Mouse (Mus musculus): ENCODE results near the gene Etfdh.

Gene Etfdh

DNA sequence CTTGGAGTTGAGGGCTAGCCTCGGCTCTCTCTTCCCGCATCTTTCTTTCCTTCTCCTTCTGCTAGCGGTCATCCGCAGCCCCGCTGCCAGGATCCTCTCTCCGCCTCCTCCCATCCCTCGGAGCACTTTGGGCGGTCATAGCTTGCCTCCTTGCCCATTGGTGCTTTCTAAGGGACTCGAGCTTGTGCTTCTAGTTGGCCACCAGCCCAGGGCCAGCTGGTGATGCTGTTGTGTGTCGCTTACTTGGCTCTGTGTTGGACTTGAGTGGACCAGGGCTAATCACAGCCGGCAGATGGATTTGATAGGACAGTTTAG, at the start of gene Etfdh:
TSS of gene Etfdh (minus strand) at position 85 of the 315 bp plus-strand sequence.
- DNase-seq, result peak; percentile 57 to 61

DNA sequence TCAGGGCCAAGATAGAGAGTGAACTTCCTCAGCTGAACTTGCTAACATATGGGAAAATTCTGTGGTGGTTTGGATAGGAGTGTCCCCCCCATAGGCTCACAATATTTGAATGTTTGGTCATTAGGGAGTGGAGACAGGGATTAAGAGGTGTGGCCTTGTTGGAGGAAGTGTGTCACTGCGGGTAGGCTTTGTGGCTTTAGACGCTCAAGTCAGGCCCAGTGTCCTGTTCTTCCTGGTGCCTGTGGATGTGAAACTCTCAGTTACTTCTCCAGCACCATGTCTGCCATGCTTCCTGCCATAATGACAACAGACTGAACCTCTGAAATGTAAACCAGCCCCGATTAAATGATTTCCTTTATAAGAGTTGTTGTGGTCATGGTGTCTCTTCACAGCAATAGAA, 47.1 kb upstream of the Etfdh start:
- no peak for DNase-seq

DNA sequence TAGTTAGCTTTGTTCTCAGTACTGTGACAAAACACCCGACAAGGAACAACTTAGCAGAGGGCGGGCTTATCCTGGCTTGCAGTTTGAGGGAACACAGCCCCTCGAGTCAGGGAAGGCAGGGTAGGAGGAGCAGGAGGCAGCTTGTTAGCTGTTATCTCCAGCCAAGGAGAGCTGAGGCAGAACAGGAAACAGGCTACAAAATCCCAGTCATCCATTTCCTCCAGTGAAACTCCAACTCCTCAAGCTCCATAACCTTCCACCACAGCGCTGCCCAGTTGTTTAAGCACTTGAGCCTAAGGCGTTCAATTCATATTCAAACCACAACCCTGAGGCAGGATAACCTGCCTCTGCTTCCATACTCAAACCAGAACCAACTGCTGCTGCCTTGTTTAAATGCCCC, 45.3 kb upstream of the Etfdh start:
- DNase-seq, result no peak

DNA sequence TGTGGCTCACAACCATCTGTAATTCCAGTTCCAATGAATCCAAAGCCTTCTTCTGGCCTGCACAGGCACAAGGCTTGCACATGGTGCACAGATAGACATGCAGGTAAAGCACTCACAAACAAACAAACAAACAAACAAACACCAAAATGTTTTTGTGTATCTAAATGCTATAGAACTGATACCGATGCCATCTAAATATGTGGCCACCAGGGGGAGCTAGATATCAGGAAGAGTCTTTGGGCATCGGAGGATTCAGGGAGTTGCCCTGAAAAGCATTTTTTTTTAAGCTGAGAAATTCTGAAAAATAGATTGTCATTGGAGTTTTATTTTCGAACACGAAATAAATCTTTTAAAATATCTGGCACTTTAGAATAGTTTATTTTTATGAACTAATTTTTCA, 43.8 kb upstream of the Etfdh start:
- peak; percentile 16 to 50 for DNase-seq

DNA sequence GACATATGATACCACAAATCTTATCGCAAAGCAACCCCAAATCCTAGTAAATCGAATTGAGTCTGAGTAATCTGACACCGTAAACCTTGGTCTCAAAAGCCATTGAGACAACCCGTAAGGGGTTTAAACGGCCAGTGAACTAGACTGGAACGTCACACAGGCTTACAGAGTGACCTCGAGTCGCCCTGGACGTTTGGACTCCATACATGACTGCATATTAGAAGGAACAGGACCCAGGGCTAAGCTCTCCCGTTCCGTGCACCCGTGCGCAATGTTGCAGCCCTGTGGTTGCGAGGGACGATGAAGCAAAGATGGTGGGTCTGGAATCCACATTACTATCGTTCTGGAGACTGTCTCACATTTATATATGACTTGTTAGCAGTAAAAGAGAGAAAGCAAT, 42.9 kb upstream of the Etfdh start:
- DNase-seq, result no peak

DNA sequence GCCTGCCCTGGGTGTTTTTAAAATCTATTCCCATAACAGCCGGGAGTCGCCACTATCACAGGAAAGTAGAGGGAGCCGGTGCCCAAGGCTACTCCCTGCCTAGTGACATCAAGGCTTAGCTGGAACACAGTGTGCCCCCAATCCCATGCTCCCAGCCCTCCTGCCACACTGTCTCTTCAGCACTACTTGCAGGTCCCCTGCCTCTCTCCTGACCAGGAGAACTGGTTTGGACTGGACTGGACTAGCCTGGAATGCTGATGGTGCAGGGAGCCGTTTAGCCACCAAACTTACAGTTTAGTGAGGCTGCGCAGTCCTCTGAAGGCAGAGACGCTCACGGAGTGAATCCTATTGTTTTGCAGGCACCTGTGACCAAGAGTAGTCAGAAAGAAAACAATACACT, 41.3 kb upstream of the Etfdh start:
- peak in 1 of 2 experiments; percentile 6 for DNase-seq

DNA sequence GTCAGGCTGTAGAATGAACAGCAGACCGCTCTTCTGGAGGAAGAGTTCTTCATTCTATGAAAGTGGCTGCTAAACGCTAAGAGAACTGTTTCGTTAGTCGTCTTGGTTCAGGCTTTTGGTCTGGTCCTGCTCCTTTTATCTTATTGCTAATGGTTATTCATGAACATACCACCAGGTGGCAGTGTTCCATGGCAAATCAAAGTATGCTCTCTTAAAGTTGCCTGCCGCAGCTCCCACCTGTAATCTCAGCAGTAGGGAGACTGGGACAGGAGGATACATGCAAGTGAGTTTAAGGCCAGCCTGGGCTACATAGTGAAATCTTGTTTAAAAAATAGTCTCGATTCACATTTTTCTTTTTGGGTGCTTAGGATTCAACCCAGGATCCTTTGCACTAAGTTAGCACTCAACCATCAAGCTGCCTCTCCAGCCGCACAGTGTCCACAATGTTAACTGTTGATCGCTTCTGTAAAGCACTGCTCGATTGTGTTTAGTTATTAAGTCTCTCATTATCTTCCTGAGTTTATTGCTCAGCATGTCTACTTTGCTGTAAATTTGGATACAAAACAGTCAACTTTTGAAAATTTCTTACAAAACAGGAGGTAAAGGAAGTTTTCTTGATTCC, 35.6 kb upstream of the Etfdh start:
- DNase-seq, result peak; percentile 29 to 35

DNA sequence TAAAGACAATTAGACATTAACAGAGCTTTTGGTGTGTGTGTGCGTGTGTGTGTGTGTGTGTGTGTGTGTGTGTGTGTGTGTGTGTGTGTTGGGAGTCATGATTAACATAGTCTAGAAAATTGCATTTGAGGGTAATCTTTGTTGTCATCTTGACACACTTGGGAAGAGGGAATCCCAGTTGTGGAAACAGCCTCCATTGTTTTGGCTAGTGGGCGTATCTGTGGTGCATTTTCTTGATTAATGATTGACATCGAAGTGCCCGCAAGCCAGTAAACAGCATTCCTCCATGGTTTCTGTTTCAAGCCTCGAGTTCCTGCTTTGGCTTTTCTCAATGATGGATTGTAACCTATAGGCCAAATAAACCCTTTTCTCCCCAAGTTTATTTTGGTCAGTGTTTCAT, 27.4 kb upstream of the Etfdh start:
- no peak for DNase-seq

DNA sequence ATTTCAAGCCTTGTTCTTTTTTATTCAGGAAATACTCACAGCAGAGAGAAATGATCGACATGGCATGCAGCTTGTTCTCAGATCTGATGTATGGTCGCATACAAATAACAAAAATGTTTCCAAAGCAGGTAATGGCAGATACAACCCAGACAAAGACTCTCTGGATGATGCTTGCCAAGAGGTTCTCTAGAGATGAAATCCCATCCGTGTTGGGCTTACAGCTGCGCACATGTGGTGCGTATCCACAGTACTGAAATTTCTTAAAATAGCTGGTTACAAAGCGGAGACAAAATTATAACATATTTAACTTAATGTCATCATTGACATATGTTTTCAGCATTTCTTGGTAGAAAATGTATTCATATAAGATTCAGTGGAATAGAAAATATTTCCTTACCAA, 22.8 kb upstream of the Etfdh start:
- no peak for DNase-seq

DNA sequence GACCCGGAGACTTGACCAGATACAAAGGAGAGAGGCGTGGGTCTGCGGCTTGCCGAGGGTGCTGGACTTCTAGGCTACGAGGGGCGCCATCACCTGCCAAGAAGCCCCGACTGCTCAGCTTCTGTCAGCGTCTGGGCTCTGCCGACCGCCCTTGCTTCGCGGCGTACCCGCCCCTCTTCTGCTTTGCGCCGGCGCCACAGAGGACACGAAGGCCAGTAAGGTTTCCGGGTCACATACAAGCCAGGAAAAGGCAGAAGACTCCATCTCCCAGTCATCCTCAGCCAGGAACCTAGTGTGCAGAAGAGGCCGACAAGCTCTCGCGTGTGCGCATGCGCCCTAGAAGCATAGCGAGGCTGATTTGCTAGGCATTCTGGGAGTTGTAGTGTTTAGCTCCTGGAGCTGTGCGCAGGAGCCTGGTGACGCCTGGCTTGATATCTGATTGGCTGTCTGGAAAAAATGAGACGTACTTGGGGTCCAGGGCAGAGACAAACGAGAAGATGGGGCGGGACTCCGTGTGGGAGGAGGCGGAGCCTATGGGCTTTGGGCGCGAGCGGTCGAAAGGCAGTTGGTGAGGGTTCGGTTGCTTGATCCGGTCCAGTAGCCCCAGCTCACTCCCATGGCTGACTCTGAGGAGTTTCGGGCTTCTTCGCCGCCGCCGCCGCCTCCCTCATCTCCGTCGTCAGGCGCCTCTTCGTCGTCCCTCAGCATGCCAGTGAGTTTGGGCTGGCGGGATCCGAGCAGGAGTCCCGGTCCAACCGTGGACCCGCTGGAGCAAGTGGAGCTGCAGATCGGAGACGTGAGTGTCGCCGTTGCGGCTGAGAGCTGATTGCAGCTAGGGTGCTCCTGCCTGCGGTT, 512 bp downstream of the Etfdh start, which contains the start of gene 4930579G24Rik:
TSS of gene 4930579G24Rik (plus strand) at position 519 of the 855 bp plus-strand sequence.
- DNase-seq, result peak; percentile 97 to 99

DNA sequence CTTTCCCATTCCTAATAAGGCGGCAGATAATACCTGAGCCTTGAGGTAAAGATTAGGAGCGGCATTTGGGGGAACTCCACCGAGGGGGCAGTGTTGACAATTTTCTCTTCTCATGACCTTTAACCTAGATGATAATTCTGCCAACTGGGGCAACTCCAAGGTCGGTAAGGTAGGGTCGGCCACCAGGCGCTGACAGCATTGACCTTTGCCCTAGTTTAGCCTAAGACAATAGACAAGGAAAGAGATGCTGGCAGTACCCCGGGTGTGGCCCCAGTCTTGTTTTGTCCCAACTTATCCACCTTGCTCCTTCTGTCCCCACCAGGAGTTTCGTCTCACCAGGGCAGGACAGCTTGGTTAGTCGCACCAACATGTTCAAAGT, 1.1 kb downstream of the Etfdh start:
- peak; percentile 60 to 66 for DNase-seq

DNA sequence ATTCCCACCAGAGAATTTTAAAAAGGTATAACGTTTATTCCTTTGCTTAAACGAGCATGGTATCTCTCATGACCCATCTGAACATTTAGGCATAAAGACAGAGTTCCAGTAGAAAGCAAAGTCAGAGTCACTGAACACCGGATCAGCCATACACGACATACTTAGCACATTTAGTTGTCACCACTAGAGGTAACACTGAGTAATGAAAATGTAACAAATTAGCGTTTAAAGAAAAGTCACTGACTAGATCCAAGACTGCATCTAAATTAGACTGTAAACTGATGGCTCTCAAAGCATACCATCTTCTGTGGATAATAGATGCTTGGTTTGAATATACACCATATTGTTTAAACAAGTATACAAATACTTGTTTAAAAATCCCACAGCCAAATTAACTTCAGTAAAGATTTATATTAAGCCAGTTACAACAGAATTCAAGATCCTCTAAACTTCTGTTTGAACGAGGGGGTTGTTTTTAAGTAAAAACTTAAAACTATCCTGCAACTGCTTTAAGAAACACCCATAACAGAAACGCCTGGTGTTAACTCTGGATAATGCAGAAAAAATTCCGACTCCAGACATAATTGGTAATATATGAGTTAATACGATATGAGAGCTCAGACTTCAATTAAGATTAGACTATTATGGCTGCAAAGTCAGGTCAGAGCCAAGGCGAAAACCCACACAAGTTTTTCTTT, 1.7 kb downstream of the Etfdh start:
- no peak for DNase-seq

DNA sequence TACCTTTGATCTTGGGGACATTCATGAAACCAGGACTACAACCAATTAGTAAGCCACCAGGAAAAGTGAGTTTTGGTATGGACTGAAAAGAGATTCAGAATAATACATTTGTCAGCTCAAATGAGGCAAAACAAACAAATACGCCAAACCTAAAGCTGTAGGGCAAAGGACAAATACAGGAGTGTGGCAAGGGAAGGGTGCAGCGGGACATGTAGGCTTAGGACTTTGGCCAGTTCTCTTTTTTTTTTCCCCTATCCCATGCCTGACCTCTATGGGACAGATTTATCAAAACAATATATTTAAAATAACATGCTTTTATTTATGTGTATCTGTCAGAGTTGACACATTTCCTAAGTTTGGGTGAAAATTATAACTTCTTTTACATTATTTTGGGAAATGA, 19.4 kb downstream of the Etfdh start:
- DNase-seq, result no peak

DNA sequence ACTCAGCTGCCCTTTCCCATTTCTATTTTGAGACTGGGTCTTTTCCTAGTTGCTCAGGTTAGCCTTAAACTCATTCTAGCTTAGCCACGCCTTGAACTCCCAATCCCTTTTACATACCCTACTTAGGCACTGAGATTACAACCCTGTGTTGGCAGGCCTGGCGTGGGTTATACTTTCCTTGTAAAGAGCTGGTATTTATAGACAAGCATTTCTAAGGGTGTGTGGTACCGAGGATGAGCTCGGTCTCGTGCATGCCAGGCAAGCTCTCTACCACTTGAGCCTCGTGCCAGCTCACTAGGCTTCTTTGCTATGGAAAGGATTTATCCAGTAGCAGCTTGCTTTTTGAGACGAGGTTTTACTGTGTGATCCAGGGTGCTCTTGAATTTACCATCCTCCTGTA, 33.8 kb downstream of the Etfdh start:
- no peak for DNase-seq

DNA sequence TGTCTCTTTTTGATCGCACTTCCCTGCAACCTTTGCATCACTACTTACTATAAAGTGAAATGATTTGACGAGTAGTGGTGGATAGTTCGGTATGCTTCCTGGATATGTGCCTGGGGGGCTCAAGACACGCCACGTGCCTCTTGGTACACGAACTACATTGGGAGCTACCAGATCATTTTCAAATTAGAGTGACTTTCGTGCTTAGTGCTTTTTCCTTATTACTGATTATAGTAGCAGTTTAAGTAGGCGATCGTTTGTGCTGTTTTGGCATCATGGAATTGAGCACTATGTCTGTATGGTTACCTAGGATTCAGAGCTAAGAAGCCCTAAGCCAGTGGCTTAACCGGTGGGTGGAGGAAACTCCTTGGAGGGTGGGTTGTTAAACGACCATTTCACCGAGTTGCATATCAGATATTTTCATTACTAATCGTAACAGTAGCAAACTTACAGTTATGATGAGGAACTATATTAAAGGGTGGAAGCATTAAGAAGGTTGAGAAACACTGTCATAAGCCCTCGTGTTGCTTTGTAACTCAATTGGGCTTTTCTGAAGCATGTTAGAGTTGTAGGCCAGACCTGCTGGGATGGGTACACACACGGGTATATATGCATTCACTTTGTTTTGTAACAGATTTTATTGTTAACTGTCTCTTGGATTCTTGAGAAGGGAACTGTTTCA, 37.4 kb downstream of the Etfdh start:
- DNase-seq, result no peak

DNA sequence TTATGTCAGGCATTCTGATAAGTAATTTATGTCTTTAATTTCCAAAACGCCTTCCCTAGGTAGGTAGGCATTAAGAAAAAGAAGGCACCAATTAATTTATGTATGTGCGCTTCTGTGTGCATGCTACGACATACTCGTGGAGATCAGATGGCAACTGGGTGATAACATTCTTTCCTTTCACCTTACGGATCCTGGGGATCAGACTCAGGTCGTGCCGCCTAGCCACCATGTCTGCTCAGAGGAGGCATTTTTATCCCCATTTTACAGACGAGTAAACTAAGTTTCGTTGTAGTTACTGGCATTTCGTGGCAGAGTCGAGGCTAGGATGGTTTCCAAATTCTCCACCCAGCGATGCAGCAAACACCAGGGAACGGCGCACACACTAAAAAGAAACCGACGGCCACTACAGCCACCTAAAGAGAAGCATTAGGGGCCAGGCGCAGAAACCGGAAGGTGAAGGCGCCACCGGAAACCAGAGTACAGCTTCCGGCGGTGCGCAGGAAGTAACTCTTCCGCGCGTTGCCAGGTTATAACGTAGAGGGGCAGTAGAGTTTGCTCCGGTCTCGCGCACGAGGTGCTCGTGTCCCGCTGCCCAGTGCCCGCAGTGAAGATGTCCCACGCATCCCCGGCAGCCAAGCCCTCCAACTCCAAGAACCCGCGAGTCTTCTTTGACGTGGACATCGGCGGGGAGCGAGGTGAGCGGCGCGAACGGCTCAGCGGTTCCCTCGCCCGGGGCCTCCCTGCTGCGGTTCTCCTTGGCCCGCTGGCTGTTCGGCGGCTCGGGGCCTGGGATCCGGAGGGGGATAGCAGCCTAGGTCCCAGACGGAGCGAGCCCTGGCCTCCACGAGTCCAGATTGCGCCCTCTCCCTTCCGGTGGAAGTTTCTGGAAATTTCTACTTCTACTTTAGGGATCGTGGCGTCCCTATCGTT, 38.2 kb downstream of the Etfdh start, which contains the start of gene Ppid:
TSS of gene Ppid (plus strand) at position 480 of the 930 bp plus-strand sequence.
- peak; percentile 70 to 76 for DNase-seq

DNA sequence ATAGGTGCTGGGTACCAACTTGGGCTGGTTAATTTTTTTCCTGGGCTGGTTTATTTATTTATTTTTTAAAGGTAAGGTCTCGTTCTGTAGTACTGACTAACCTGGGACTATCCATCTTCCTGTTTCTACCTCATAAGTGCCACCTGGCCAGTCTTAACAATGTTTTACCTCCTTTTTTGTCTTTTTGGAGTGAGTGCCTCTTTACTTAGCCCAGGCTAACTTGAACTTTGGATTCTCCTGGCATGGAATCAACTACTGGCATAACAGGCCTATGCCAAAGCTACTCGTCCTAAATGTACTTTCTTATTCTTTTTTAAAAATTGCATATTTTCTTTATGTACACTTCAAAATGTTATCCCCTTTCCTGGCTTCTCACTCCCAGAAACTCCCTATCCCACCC, 39.6 kb downstream of the Etfdh start:
- DNase-seq, result peak; percentile 37 to 71

DNA sequence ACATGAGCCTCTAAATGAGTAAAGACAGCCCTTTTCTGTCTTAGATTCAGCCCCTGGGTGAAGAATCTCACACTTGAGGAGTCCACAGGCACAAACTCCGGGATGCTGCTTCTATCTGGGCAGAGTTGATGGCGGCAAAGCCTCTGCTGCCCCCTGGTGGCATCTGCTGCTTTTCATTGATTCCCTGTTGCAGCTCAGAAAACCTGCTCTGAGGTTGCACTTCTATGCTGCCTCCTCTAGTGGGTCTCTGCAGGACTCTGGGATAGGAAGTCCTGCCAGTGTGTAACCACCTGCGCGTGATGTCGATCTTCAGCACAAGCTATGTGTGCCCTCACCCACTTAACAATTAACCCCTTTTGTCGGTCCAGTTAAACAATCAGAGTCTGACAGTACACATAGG, 42.5 kb downstream of the Etfdh start:
- peak; percentile 89 to 96 for DNase-seq

DNA sequence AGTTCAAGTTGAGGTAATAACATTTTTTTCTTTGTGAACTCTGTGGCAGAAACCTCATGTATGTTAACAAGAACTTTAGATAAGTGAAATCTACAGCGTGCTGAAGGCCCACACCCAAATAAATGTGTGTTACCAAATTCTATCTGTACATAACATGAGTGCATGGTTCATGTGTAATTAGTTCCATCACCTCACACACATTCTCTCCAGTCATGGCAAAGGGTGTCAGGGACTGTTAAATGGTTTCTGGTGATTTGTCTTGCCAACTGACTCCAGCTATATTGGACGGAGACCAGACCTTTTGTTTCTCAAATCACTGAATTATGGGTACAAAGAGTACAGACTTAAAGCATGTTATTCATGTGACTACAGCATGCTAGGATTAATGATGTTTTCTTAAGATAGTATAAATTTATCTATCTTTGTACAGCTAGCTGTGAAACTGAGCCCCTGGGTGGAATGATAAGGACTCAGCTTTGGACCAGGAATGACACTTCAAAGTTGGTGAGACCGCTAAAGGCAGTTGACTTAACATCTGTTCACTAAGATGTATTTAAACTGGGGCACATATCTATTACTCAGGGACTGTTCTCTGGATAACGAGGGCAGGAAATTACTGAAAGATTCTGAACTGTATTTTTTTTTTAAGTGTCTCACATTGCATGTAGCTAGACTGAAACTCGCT, 49.3 kb downstream of the Etfdh start:
- no peak for DNase-seq

DNA sequence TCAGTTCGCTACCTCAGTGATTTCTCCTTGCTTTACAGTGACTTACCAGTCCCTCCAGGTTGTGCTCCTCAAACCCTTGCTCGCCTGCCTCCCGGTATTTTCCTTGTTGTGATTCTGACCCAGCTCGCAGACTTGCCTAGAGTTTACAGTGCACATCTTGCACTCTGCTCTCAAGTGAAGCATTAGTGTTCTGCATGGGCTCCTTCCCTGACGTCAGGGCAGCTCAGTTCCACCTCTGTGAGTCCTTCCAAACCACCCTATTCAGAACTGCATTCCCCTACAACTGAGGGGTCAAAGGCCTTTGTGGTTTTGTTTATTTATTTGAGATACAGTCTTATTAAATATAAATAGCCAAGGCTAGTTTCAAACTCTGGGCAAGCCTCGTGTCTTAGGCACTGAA, 51.1 kb downstream of the Etfdh start:
- DNase-seq, result peak in 1 of 2 experiments; percentile 43

DNA sequence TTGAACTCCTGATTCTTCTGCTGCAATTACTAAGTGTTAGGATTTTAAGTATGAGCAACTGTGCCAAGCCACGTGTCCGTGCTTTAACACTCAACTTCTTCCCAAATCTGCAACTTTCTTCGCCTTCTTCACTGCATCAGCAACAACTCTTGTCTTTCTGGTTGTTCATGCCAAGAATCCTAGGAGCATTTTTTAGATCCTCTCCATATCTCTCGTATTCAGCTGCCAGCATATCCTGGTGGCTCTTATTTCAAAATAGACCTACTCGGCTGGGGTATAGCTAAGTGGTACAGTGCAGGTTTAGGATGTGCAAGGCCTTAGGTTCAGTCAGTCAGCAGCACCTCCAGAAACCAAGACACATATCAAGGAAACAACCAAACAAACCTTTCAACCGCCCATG, 51.7 kb downstream of the Etfdh start:
- no peak for DNase-seq

DNA sequence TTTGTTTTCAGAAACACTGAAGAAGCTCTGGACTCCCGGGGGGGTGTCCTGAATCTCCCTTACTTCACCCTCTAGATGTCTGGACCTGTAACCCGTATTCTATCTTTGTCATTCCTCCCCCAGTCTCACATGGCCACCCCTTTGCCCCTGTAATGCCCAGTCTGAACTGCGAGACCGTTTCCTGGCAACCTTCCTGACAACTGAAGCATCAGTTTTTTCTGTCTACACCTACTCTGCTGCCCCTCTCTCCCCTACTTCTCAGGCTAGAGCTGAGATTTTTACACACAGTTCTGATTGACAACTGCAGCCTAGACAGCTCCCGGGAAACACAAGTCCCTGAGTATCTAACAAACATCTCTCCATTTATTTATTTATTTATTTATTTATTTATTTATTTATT, 52.4 kb downstream of the Etfdh start:
- no peak for DNase-seq
